Mouse (Mus musculus): Measurements from ENCODE around the gene Mgat1. TPM values are rescaled to one million over a fixed set of nuclear protein-coding genes. Genes with fewer than 3 reads are reported as not detected.

The Mgat1 gene
- polyA plus RNA-seq, 1 experiment: 6.7 TPM

DNA sequence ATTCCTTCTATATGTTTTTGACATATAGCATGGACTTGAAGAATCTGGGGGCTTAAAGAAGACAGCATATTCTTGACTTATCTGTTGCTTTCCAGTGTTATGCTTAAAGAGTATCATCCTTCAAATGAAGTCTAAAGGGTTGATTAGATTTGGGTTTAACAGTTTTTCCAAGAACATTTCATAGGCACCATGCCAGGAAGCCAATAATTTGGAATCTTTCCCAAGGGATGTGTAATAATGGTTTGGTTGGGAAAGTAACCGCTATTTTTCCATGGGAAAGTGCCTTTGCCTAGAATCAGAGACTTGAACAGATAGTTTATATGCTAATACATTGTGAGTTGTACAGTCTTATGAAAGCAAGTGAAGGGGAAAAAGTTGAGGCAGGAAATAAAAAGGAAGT, 7.1 kb upstream of the Mgat1 start:
- no peaks in the 10 kb centered on the region for H3K9me3 ChIP-seq (ENCODE audit: control insufficient read depth, low read length)
- H3K4me3 ChIP-seq (replicated peaks): no peak overlapping the region
- peaks cover 20% of the 10 kb centered on the region for H3K27me3 ChIP-seq (ENCODE audit: control insufficient read depth)
- peaks cover 11% of the 10 kb centered on the region for H3K4me1 ChIP-seq (ENCODE audit: control insufficient read depth)
- no peaks in the 10 kb centered on the region for H3K36me3 ChIP-seq (ENCODE audit: control insufficient read depth)
- TF ChIP-seq TAL1 (IDR thresholded peaks at IDR 0.05; ENCODE audit: low read length): no peak

DNA sequence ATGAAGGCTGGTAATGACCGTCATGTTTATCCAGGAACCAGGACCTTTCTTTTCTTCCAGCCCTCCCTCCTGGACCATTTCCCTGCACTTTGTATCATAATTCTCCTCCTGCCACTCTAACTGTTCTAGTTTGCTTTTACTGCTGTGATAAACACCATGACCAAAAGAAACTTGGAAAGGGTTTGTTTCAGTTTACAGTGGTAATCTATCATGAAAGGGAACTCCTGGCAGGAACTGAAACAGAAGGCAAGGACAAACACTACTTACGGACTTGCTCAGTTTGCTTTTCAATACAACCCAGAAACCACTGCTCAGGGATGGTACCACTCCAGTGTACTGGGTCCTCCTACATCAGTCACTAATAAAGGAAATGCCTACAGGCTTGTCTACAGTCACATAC, 6.5 kb upstream of the Mgat1 start:
- TF ChIP-seq GATA1 (IDR thresholded peaks at IDR 0.05; ENCODE audit: low read length): no peak
- TF ChIP-seq TAL1 (IDR thresholded peaks at IDR 0.05; ENCODE audit: low read length): no peak
- no peaks in the 10 kb centered on the region for H3K9me3 ChIP-seq (ENCODE audit: control insufficient read depth, low read length)
- peaks cover 16% of the 10 kb centered on the region for H3K4me1 ChIP-seq (ENCODE audit: control insufficient read depth)
- H3K4me3 ChIP-seq (replicated peaks): no peak overlapping the region
- no peaks in the 10 kb centered on the region for H3K36me3 ChIP-seq (ENCODE audit: control insufficient read depth)
- peaks cover 20% of the 10 kb centered on the region for H3K27me3 ChIP-seq (ENCODE audit: control insufficient read depth)

DNA sequence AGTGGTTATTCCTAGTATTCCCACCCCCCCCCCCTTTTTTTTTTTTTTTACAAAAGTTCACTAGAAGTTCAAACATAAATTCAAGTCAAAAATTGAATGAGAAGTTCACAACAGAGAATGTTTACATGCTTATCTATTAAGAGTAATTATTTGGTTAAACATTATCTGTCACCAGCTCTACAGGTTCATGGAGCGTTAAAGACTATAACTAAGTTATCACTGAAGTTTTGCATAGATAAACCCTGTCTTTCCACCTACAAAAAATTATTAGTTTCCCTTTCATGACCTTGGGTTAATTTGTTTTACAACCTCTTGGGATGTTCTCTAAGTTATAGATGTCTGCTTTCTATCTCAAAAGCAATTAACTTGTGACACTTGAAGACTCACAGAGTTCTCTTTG, 3.7 kb upstream of the Mgat1 start:
- Histone ChIP-seq H3K4me1 (ENCODE audit: control insufficient read depth) (peaks cover 40% of the 10 kb centered on the region), H3K36me3 (ENCODE audit: control insufficient read depth) (no peaks in the 10 kb centered on the region), H3K9me3 (ENCODE audit: control insufficient read depth, low read length) (no peaks in the 10 kb centered on the region), H3K27me3 (ENCODE audit: control insufficient read depth) (peaks cover 15% of the 10 kb centered on the region), H3K4me3 (replicated peaks) (no peak overlapping the region)
- no peak for TF ChIP-seq GATA1 (IDR thresholded peaks at IDR 0.05; ENCODE audit: low read length)
- TF ChIP-seq TAL1 (IDR thresholded peaks at IDR 0.05; ENCODE audit: low read length): no peak

DNA sequence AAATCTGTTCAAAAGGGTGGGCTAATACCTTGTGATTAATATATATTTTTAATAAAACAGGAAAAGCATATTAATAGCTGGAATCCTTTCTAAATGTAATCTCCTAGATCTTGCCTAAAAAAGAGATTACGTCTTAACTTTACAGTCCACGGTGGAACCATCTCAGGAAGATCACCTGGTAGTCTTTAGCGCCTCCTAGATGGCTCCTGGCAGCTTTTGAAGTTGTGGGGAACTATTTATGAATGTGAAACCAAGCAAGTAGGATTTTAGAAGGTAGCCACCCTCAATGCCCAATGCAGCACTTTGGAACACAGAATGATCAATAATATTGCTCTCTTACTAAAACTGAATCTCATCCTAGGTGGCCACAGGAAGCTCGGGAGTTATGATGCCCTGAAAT, 3.1 kb upstream of the Mgat1 start:
- H3K36me3 ChIP-seq (ENCODE audit: control insufficient read depth): no peaks in the 10 kb centered on the region
- no peaks in the 10 kb centered on the region for H3K9me3 ChIP-seq (ENCODE audit: control insufficient read depth, low read length)
- H3K4me3 ChIP-seq (replicated peaks): no peak overlapping the region
- peaks cover 45% of the 10 kb centered on the region for H3K4me1 ChIP-seq (ENCODE audit: control insufficient read depth)
- TF ChIP-seq TAL1 (IDR thresholded peaks at IDR 0.05; ENCODE audit: low read length) (no peak), GATA1 (IDR thresholded peaks at IDR 0.05; ENCODE audit: low read length) (no peak)
- H3K27me3 ChIP-seq (ENCODE audit: control insufficient read depth): peaks cover 14% of the 10 kb centered on the region

DNA sequence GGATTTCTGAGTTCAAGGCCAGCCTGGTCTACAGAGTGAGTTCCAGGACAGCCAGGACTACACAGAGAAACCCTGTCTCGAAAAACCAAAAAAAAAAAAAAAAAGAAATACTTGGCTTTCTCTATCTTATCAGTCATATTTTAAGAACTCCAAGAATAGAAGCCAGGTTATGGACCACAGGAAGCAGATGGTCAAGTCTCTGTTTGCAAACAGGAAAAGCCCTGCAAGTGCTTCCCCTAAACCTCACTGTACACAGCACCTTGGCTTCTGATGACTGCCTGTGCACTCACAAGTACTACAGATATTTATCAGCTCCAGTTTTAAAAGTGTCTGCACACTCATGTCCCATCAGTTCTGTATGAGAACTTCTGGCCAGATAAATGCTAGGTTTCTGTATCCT, 2.5 kb upstream of the Mgat1 start:
- H3K27me3 ChIP-seq (ENCODE audit: control insufficient read depth): peaks cover 11% of the 10 kb centered on the region
- H3K36me3 ChIP-seq (ENCODE audit: control insufficient read depth): no peaks in the 10 kb centered on the region
- H3K4me1 ChIP-seq (ENCODE audit: control insufficient read depth): peaks cover 51% of the 10 kb centered on the region
- H3K9me3 ChIP-seq (ENCODE audit: control insufficient read depth, low read length): no peaks in the 10 kb centered on the region
- TF ChIP-seq GATA1 (IDR thresholded peaks at IDR 0.05; ENCODE audit: low read length) (no peak), TAL1 (IDR thresholded peaks at IDR 0.05; ENCODE audit: low read length) (no peak)
- no peak overlapping the region for H3K4me3 ChIP-seq (replicated peaks)

DNA sequence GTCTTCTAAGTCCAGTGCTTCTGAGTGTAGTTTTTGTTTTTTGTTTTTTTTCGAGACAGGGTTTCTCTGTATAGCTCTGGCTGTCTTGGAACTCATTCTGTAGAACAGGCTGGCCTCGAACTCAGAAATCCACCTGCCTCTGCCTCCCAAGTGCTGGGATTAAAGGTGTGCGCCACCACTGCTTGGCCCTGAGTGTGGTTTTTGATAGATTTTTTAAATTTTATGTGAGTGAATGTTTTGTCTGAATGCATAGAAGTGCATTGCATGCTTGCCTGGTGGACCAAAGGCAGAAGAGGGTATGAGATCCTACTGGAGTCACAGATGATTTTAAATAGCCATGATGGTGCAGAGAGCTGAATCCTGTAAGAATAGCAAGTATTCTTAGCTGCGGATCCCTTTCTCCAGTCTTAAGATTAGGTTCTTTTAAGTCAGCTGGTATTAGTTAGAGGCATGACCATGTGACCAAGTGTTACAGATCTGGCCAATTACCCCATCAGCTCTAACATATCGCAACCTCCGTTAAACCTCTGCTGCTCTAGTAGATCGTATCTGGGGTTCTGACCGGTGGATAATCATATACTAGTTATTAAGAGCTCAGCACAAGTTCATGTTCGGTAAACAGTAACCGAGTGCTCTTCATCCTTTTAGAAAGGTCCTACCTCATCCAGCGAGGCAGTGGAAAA, 906 bp upstream of the Mgat1 start:
- TF ChIP-seq GATA1 (IDR thresholded peaks at IDR 0.05; ENCODE audit: low read length) (no peak), TAL1 (IDR thresholded peaks at IDR 0.05; ENCODE audit: low read length) (no peak)
- H3K27me3 ChIP-seq (ENCODE audit: control insufficient read depth): no peaks in the 10 kb centered on the region
- H3K4me1 ChIP-seq (ENCODE audit: control insufficient read depth): peaks cover 68% of the 10 kb centered on the region
- H3K36me3 ChIP-seq (ENCODE audit: control insufficient read depth): peaks cover 3% of the 10 kb centered on the region
- H3K4me3 ChIP-seq (replicated peaks): peak overlapping the region; percentile 71
- H3K9me3 ChIP-seq (ENCODE audit: control insufficient read depth, low read length): no peaks in the 10 kb centered on the region

DNA sequence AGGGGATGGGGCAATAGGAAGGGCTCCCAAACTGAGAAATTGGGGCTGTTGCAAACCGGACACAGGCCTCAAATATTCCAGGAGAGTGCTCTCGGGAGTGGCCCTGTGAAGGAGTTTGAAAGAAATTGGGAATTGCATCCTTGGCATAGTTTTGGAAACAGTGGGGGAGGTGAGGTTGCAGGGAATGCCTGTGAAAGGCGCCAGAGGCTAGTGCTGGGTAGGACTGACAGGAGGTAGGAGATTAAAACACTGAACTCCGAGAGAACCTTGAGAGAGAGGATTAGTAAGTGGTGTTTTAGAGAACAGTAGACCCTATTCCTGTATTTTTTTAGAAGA, 572 bp downstream of the Mgat1 start:
- Histone ChIP-seq H3K4me3 (replicated peaks) (peak overlapping the region; percentile 71), H3K4me1 (ENCODE audit: control insufficient read depth) (peaks cover 82% of the 10 kb centered on the region)
- TF ChIP-seq GATA1 (IDR thresholded peaks at IDR 0.05; ENCODE audit: low read length): no peak
- no peak for TF ChIP-seq TAL1 (IDR thresholded peaks at IDR 0.05; ENCODE audit: low read length)

DNA sequence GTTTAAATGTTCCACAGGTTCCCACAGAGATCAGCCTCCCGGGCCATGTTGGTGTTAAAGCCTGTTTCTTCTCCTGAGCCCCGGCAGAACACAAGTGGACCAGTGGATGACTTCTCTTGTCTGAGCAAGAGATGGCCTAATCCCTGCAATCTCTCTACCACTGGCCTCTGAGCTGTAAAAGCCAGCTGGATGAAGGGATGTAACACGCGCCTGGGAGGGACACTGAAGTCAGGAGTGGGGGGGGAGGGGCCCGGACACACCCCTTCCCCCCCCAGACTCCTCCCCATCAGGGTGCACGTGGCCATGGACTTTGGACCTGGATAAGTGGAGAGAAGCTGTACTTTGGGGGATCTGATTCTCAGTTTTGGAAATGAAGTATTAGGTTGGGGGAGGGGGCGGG, 1.2 kb downstream of the Mgat1 start:
- no peaks in the 10 kb centered on the region for H3K27me3 ChIP-seq (ENCODE audit: control insufficient read depth)
- peak overlapping the region; percentile 71 for H3K4me3 ChIP-seq (replicated peaks)
- peaks cover 84% of the 10 kb centered on the region for H3K4me1 ChIP-seq (ENCODE audit: control insufficient read depth)
- no peak for TF ChIP-seq TAL1 (IDR thresholded peaks at IDR 0.05; ENCODE audit: low read length)
- no peak for TF ChIP-seq GATA1 (IDR thresholded peaks at IDR 0.05; ENCODE audit: low read length)
- H3K36me3 ChIP-seq (ENCODE audit: control insufficient read depth): peaks cover 10% of the 10 kb centered on the region
- no peaks in the 10 kb centered on the region for H3K9me3 ChIP-seq (ENCODE audit: control insufficient read depth, low read length)

More for the DNA sequence above, 572 bp downstream of the Mgat1 start:
- no peaks in the 10 kb centered on the region for H3K27me3 ChIP-seq (ENCODE audit: control insufficient read depth)
- peaks cover 10% of the 10 kb centered on the region for H3K36me3 ChIP-seq (ENCODE audit: control insufficient read depth)
- H3K9me3 ChIP-seq (ENCODE audit: control insufficient read depth, low read length): no peaks in the 10 kb centered on the region

DNA sequence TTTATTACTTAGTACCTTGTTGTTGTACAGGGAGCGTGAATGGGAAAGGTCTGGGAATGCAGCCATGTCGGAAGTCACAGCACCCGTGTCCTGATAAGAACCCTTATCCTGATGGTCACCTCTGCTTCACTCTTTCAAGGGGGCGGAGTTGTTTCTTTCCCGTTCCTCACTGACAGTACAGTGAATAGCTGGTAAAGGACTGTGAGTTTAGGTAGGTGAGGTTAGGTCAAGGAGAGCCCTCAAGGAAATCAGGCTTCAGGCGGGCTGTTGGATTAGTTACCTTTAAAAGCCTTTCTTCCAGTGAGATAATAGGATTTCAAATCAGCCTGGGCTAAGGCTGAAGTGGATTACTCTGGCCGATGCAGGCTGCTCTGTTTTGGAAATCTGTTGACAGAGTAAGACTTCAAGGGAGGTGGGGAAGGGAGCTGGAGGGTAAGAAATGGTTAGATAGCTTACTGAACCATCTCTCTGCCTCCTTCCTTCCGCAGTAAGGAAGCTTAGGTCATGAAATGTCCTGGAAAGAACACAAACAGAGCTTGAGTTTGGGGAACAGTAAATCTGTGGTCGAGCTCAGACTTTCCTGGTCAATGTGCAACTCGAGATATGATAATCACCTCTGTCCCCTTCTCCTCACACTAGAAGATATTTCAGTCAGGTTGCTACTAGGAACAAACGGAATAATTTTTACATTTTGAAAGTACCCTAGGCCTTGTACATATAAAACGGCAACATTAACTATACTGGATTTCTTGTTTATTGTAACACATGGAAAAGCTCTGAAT, 1.8 kb downstream of the Mgat1 start:
- Histone ChIP-seq H3K36me3 (ENCODE audit: control insufficient read depth) (peaks cover 10% of the 10 kb centered on the region), H3K4me1 (ENCODE audit: control insufficient read depth) (peaks cover 91% of the 10 kb centered on the region)
- TF ChIP-seq TAL1 (IDR thresholded peaks at IDR 0.05; ENCODE audit: low read length) (no peak), GATA1 (IDR thresholded peaks at IDR 0.05; ENCODE audit: low read length) (no peak)

More for the DNA sequence above, 1.8 kb downstream of the Mgat1 start:
- no peaks in the 10 kb centered on the region for H3K9me3 ChIP-seq (ENCODE audit: control insufficient read depth, low read length)
- H3K27me3 ChIP-seq (ENCODE audit: control insufficient read depth): no peaks in the 10 kb centered on the region
- peak overlapping the region; percentile 71 for H3K4me3 ChIP-seq (replicated peaks)
